Mouse (Mus musculus): ENCODE data around the gene Cptp. TPM values are rescaled to one million over a fixed set of nuclear protein-coding genes. Genes with fewer than 3 reads are reported as not detected.

The Cptp gene
- 30.8 and 31.0 TPM in 2 replicates for polyA plus RNA-seq (2012; rRNA removed)

- DNase-seq (ENCODE audit: low read depth) = no peak
Measured at GRCm38 (mm10) chr4:155869317-155870033, at the start of gene Cptp, which contains the start of gene Ints11. Gene Cptp, minus strand, starts transcription at chr4:155869440. Gene Ints11, plus strand, starts transcription at chr4:155869546.

GRCm38 (mm10) chr4:155908751-155909150 lies 39.5 kb upstream of the Cptp start:
- no peak for DNase-seq (ENCODE audit: low read depth)

GRCm38 (mm10) chr4:155908281-155908680 lies 39.0 kb upstream of the Cptp start:
- DNase-seq (ENCODE audit: low read depth) = no peak

GRCm38 (mm10) chr4:155907003-155907402 lies 37.8 kb upstream of the Cptp start:
- no peak for DNase-seq (ENCODE audit: low read depth)

- DNase-seq (ENCODE audit: low read depth) = no peak
Measured at GRCm38 (mm10) chr4:155906125-155906524, 36.9 kb upstream of the Cptp start.

- DNase-seq (ENCODE audit: low read depth) = no peak
Measured at GRCm38 (mm10) chr4:155905634-155906033, 36.4 kb upstream of the Cptp start.

GRCm38 (mm10) chr4:155904318-155905102 lies 35.3 kb upstream of the Cptp start:
- DNase-seq (ENCODE audit: low read depth) = no peak

GRCm38 (mm10) chr4:155903246-155903645 lies 34.0 kb upstream of the Cptp start:
- DNase-seq (ENCODE audit: low read depth) = no peak

- DNase-seq (ENCODE audit: low read depth) = no peak
Measured at GRCm38 (mm10) chr4:155901205-155901604, 32.0 kb upstream of the Cptp start.

GRCm38 (mm10) chr4:155899355-155899754 lies 30.1 kb upstream of the Cptp start:
- no peak for DNase-seq (ENCODE audit: low read depth)

GRCm38 (mm10) chr4:155898318-155898717 lies 29.1 kb upstream of the Cptp start:
- no peak for DNase-seq (ENCODE audit: low read depth)

GRCm38 (mm10) chr4:155896461-155896860 lies 27.2 kb upstream of the Cptp start:
- no peak for DNase-seq (ENCODE audit: low read depth)

- no peak for DNase-seq (ENCODE audit: low read depth)
Measured at GRCm38 (mm10) chr4:155895826-155896225, 26.6 kb upstream of the Cptp start.

GRCm38 (mm10) chr4:155895216-155895615 lies 26.0 kb upstream of the Cptp start:
- DNase-seq (ENCODE audit: low read depth) = no peak

GRCm38 (mm10) chr4:155894311-155894881 lies 25.2 kb upstream of the Cptp start:
- DNase-seq (ENCODE audit: low read depth) = no peak

- no peak for DNase-seq (ENCODE audit: low read depth)
Measured at GRCm38 (mm10) chr4:155893212-155893690, 24.0 kb upstream of the Cptp start.

GRCm38 (mm10) chr4:155892438-155893211 lies 23.4 kb upstream of the Cptp start:
- no peak for DNase-seq (ENCODE audit: low read depth)

GRCm38 (mm10) chr4:155892017-155892416 lies 22.8 kb upstream of the Cptp start:
- DNase-seq (ENCODE audit: low read depth) = no peak

- no peak for DNase-seq (ENCODE audit: low read depth)
Measured at GRCm38 (mm10) chr4:155891551-155892001, 22.3 kb upstream of the Cptp start, which contains the start of the genes Pusl1 and Acap3. Gene Pusl1, minus strand, starts transcription at chr4:155891781. Gene Acap3, plus strand, starts transcription at chr4:155891822.

GRCm38 (mm10) chr4:155891011-155891471 lies 21.8 kb upstream of the Cptp start:
- no peak for DNase-seq (ENCODE audit: low read depth)

GRCm38 (mm10) chr4:155889316-155889715 lies 20.1 kb upstream of the Cptp start:
- no peak for DNase-seq (ENCODE audit: low read depth)

Data from gonadal fat pad, adult 2 months (tissue).